Mouse (Mus musculus): ENCODE measurements around the gene Map3k3.

The Map3k3 gene

GRCm38 (mm10) chr11:106083708-106084701 is at the start of gene Map3k3:
Map3k3 (plus strand) TSS chr11:106084613.
- DNase-seq (ENCODE audit: low read depth, low spot score): peak; percentile 100

GRCm38 (mm10) chr11:106034986-106035385 is 49.4 kb upstream of the Map3k3 start:
- no peak for DNase-seq (ENCODE audit: low read depth, low spot score)

- peak; percentile 97 for DNase-seq (ENCODE audit: low read depth, low spot score)
Measured at GRCm38 (mm10) chr11:106036548-106037417, 47.6 kb upstream of the Map3k3 start, which contains the start of gene Dcaf7. Dcaf7 (plus strand) TSS chr11:106036872.

GRCm38 (mm10) chr11:106037418-106037751 is 47.0 kb upstream of the Map3k3 start:
- peak; percentile 34 for DNase-seq (ENCODE audit: low read depth, low spot score)

GRCm38 (mm10) chr11:106044349-106044748 is 40.1 kb upstream of the Map3k3 start:
- DNase-seq (ENCODE audit: low read depth, low spot score): no peak

GRCm38 (mm10) chr11:106045256-106045655 is 39.2 kb upstream of the Map3k3 start:
- DNase-seq (ENCODE audit: low read depth, low spot score): no peak

GRCm38 (mm10) chr11:106045780-106046179 is 38.6 kb upstream of the Map3k3 start:
- DNase-seq (ENCODE audit: low read depth, low spot score): no peak

GRCm38 (mm10) chr11:106046584-106046983 is 37.8 kb upstream of the Map3k3 start:
- no peak for DNase-seq (ENCODE audit: low read depth, low spot score)

- no peak for DNase-seq (ENCODE audit: low read depth, low spot score)
Measured at GRCm38 (mm10) chr11:106053921-106054320, 30.5 kb upstream of the Map3k3 start.

GRCm38 (mm10) chr11:106054600-106054999 is 29.8 kb upstream of the Map3k3 start:
- DNase-seq (ENCODE audit: low read depth, low spot score): no peak

GRCm38 (mm10) chr11:106055341-106055740 is 29.1 kb upstream of the Map3k3 start:
- no peak for DNase-seq (ENCODE audit: low read depth, low spot score)

- DNase-seq (ENCODE audit: low read depth, low spot score): peak; percentile 79
Measured at GRCm38 (mm10) chr11:106056819-106057491, 27.5 kb upstream of the Map3k3 start.

- no peak for DNase-seq (ENCODE audit: low read depth, low spot score)
Measured at GRCm38 (mm10) chr11:106058020-106058419, 26.4 kb upstream of the Map3k3 start.

GRCm38 (mm10) chr11:106060549-106060948 is 23.9 kb upstream of the Map3k3 start:
- DNase-seq (ENCODE audit: low read depth, low spot score): no peak

- DNase-seq (ENCODE audit: low read depth, low spot score): no peak
Measured at GRCm38 (mm10) chr11:106061311-106061710, 23.1 kb upstream of the Map3k3 start.

- DNase-seq (ENCODE audit: low read depth, low spot score): no peak
Measured at GRCm38 (mm10) chr11:106063756-106064155, 20.7 kb upstream of the Map3k3 start.

GRCm38 (mm10) chr11:106065073-106065922 is 19.1 kb upstream of the Map3k3 start:
- DNase-seq (ENCODE audit: low read depth, low spot score): no peak

- DNase-seq (ENCODE audit: low read depth, low spot score): peak; percentile 94
Measured at GRCm38 (mm10) chr11:106065923-106066571, 18.4 kb upstream of the Map3k3 start, which contains the start of gene Taco1. Taco1 (plus strand) TSS chr11:106066061.

- peak; percentile 74 for DNase-seq (ENCODE audit: low read depth, low spot score)
Measured at GRCm38 (mm10) chr11:106066616-106067015, 17.8 kb upstream of the Map3k3 start.

- DNase-seq (ENCODE audit: low read depth, low spot score): no peak
Measured at GRCm38 (mm10) chr11:106073774-106074173, 10.6 kb upstream of the Map3k3 start.
